Mouse (Mus musculus) cerebellum, postnatal 4 days (tissue): Measurements from ENCODE around the gene Rimbp2.

Experiments
- DNase-seq, 2 experiments: peaks; one replicate each; pipeline ENCODE4 v3.0.0; 2022; ENCODE audit warnings: low spot score in 2 of 2, mixed read lengths in 1 of 2

Gene Rimbp2

GRCm38 (mm10) chr5:128845033-128845432 lies 108.3 kb downstream of the Rimbp2 start:
- peak in 1 of 2 experiments; percentile 41 for DNase-seq

GRCm38 (mm10) chr5:128843982-128844381 lies 109.3 kb downstream of the Rimbp2 start:
- no peak for DNase-seq

DNA sequence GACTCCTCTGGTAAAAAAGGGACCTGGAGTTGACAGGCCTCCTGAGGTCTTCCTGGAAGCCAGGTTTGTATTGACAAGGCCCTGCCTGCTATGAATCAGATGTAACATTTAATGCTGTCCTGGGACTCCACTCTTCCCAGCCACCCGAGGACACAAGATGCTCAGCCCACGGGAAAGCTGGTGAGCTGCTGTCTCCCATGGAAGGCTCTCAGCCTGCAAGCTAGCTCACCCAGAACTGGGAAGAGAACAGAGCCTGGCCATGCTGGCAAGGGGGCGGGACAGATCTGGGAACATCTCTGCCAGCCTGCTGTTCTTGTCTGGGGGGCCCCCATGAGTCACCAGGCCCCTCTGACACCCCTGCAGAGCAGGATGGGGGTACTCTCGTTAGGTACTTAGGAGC lies 111.7 kb downstream of the Rimbp2 start:
- no peak for DNase-seq

- no peak for DNase-seq
These were observed 116.2 kb downstream of the Rimbp2 start for GRCm38 (mm10) chr5:128837045-128837444.

GRCm38 (mm10) chr5:128834126-128834525 lies 119.2 kb downstream of the Rimbp2 start:
- DNase-seq = no peak

DNA sequence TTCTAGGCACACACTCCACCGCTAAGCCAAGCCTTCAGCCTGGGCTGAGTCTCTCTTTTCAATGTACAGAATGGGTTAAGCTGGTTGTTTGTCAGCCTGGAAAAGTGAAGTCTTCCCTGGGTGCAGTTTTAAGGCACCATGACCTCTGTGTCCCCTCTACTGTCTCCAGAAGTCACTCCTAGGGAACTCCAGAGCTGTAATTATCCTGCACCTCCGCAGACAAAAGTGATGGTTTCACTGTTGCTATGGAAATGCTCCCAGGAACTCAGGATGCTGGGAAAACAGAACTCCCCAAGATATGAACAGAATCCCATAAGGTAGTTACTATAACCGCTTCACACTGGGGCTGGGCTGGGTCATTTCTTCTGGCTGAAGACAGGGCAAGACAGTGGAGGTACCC lies 130.4 kb downstream of the Rimbp2 start:
- no peak for DNase-seq

DNA sequence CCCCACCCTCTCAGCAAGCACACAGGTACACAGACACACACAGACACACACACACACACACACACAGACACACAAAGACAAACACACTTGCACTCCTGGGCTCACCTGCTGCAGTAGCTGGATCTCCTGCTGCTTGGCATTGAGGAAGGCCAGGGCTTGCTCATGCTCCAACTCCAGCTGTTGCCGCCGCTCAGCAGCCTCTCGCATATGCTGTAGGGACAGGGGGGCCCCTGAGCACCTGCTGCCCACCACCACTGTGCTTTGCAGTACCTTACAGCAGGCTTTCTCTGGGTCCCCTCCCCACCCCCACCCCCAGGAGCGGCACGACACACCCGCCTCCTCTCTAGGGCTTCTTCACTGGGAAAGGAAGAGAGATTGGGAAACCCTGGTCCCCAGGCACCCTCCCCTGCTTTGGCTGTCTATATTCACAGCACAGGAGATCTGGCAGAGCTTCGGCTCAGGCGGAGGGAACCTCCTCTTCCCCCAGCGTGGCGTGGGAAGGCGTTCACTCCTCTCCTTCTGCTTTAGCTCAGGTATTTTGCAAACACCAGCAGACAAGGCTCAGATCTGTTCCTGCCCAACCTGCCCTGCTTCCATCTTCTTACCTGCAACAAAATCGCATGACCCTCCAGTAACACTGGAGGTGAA lies 133.5 kb downstream of the Rimbp2 start:
- DNase-seq = no peak

- DNase-seq = no peak
These were observed 137.7 kb downstream of the Rimbp2 start for GRCm38 (mm10) chr5:128815629-128816028.

DNA sequence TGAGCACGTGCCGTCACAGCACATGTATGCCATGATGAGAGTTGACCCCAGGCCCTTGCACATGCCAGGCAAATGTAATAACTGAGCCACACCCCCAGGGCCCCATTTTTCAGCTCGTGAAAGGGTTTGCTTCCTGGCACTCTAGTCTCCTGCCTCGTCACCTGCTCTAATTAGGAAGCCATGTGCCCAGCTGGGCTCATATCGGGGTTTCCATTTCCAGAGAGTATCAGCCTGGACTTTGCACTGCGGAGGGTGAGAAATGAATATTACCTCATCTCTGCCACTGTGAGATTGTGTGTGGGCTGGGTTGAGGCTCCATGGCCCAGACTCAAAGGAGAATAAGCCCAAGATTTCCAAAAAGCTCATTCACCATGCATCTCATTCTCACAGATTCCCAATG lies 138.2 kb downstream of the Rimbp2 start:
- DNase-seq = no peak

GRCm38 (mm10) chr5:128813121-128813520 lies 140.2 kb downstream of the Rimbp2 start:
- peak in 1 of 2 experiments; percentile 38 for DNase-seq

GRCm38 (mm10) chr5:128811431-128811830 lies 141.9 kb downstream of the Rimbp2 start:
- DNase-seq = no peak

DNA sequence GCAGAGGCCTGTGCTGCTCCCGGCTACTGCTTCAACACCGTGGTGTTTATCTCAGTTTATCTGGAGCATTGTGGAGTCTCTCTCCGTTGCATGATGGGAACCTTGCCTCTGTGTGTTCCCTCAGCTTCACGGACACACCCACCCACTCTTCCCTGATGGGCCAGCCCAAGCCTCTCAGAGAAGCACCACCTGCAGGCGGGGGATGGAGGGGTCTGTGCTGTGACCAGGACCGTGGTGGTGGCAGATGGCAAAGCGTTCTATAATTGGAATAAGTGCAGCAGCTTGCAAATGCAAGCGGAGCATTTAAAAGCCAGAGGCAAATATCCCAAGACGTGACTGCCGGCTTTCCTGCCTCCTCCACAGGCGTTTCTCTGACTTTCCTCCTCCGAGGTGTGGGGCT lies 143.3 kb downstream of the Rimbp2 start:
- no peak for DNase-seq

GRCm38 (mm10) chr5:128809406-128809805 lies 143.9 kb downstream of the Rimbp2 start:
- DNase-seq = peak; percentile 50 to 71

- DNase-seq = peak in 1 of 2 experiments; percentile 53
These were observed 144.6 kb downstream of the Rimbp2 start for GRCm38 (mm10) chr5:128808547-128809182.

DNA sequence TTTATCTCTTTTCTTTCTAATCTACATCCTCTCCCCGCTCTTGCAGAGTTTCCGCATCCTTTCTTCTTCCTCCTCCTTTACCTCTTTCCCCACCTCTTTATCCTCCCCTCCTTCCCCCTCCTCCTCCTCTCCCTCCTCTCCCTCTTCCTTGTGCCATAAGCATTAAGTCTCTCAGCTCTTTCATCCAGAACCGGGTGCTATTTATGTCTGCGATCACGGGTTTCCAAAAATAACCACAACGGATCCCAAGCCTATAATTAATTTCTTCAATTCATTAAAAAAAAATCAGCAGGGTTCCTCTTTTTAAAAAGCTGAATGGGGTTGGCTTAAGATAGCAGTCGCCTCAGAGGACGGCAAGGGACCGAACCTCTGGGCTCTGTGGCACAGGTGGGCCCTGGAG lies 145.9 kb downstream of the Rimbp2 start:
- DNase-seq = no peak

GRCm38 (mm10) chr5:128806296-128806998 lies 146.8 kb downstream of the Rimbp2 start:
- DNase-seq = peak; percentile 55 to 83

DNA sequence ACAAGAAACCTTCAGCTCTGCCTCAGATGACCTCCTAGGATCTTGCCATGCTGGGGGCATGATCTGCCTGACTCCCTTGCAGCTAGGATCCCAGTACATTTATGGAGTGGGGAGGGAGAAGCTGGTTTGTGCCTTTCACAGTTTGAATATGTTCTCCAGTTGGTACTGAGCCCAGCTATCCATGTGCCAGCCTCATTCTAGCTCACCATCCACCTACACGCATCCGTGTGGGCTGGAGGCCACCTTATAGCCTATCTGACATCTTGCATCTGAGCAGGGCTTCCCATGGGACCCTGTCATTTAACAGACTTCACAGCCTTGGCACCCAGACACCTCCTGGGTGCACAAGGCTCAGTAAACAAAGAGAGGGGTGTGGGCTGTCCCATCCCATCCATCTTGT lies 148.2 kb downstream of the Rimbp2 start:
- DNase-seq = no peak

DNA sequence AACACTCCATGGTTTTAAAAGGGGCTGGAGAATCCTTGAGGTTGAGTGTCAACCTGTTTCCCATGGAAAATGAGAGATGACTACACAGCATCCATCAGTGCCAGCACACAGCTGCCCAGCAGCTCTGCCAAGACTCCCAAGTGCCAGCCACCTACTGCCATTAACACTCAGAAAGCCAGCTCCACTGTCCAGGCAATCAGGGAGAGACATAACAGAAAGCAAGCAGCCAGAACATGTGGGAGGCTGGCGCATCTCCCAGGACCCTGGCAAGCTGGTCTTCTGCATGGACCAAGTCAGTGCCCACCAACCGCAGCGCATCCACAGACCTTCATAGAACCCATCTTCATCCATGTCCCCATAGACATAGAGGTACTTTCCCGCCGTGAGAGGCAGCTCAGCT lies 152.7 kb downstream of the Rimbp2 start:
- peak in 1 of 2 experiments; percentile 70 for DNase-seq

DNA sequence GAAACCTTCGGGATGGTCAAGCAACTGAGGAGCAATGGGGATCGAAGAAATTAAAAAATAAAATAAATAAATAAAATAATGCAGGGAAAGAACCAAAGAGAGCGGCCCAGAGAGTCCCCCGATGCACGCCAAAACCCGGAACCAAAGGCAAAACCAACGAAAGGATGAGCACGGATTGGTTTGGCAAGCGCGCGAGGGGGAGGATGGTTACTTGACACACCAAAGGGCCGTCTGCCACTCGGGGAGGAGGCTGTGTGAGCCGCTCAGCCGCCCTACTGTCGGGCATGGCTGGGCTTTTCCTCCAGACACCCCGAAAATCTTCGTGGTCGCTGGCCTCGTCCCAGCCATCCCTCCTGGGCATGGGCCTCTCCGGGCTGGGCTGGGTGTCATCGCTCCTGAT lies 171.7 kb downstream of the Rimbp2 start:
- no peak for DNase-seq

DNA sequence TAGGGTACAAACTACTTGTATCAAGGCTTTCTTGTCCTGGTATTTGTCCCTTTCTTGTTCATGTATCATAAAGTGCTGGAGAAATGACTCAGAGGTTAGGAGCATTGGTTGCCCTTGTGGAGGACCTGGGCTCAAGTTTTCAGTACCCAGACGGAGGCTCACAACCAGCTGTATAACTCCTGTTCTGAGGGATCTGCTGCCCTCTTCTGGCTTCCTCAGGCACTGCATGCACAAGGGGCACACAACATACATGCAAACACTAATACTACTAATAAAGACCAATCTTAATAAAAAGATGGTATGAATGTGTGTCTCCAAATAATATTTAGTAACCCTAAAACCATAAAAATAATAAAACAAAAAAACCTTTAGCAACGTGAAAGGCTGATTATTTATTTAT lies 176.9 kb downstream of the Rimbp2 start:
- no peak for DNase-seq

- DNase-seq = no peak
These were observed 184.2 kb downstream of the Rimbp2 start for GRCm38 (mm10) chr5:128769026-128769631.

DNA sequence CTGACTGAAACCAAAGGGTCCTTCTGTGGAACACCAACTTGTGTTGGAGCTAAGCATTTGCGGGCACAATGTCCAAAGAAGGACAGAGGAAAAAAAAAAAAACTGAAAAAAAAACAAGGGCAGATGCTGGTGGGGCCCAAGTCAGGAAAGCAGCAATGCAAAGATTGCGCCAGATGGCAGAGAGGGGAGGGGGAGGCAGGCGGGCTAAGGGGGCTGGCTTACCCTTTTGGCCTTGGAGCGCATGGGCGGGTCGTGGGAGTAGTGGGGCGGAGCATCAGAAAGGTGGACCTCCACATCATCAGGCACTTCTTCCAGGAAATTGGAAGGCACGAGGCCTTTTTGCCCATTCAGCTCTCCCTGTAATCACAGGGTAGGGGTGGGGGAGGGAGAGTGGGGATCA lies 192.2 kb downstream of the Rimbp2 start:
- DNase-seq = no peak

DNA sequence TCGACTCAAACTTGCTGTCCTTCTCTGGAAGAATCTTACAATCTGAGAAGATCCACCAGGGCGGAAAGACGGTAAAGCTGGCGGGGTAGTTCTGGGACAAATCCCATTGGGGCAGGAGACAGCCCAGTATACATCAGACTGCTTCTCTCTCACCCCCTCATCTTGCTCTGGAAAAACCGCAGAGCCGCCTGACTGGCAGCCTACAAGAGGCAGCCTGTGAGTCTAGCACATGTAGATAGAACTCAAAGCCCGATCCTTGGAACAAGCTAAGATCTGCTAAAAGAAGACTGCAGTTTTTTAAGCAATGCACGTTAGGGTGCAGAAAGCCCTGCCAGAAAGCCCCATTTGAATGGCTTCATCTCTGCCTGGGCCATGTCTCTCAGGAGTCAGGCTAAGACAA lies 207.0 kb downstream of the Rimbp2 start:
- DNase-seq = no peak
